Mouse (Mus musculus): ENCODE data around the gene Hsf4. TPM values are rescaled to one million over a fixed set of nuclear protein-coding genes. Genes with fewer than 3 reads are reported as not detected.

The Hsf4 gene
- polyA plus RNA-seq, 1 experiment from 2014 or later, result 0.36 TPM

DNA sequence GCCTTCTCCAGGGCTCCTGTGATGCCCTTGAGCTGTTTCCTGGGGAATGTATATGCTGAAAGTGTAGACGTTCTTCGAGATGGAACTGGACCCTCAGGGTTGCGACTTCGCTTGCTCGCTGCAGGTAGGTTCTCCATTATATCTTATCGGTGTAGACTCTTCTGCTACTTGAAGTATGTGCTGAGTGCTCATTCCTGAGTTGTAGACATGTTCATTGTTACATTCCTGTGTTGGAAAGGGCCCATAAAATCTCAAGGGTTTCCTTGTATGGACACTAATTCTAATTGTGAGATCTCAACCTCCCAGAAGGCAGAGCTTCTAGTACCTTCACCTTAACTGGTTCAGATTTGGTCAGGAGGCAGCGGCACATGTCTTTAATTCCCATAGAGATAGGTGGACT is 28.6 kb upstream of the Hsf4 start:
- Histone ChIP-seq H3K9ac (no peak overlapping the region), H3K4me2 (replicated peaks) (no peak overlapping the region), H3K27ac (no peak overlapping the region), H3K27me3 (no peaks in the 10 kb centered on the region), H3K4me1 (no peaks in the 10 kb centered on the region), H3K4me3 (no peak overlapping the region), H3K9me3 (no peaks in the 10 kb centered on the region), H3K36me3 (peaks cover 44% of the 10 kb centered on the region)
- no peak for ATAC-seq (ENCODE audit: insufficient number of reproducible peaks, insufficient read depth, low FRiP score, low TSS enrichment)
- 94% methylated on average over 7 of the region's 7 CpGs for WGBS

DNA sequence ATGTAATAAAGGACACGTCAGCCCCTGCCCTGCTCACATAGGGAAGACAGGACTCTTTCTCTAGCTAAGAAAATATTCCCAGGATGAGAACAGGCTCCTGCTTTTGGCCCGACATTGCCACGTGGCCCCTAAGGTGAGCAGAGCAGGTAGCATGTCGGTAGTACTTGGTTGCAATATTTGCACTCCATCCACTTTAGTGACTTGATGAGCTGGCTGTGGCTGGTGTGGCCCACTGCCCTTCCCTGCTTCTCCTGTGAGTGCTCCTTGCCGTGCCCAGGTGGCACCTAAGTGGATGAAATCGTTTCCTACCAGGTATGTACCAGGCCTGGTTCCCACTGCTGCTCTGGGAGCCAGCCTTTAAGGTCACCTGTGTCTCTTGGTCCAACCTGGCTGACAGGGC is 17.6 kb upstream of the Hsf4 start:
- Histone ChIP-seq H3K4me1 (peaks cover 14% of the 10 kb centered on the region), H3K27me3 (peaks cover 14% of the 10 kb centered on the region; the same call in 1 of the 2 replicates), H3K9me3 (no peaks in the 10 kb centered on the region), H3K4me2 (replicated peaks) (no peak overlapping the region), H3K36me3 (peaks cover 46% of the 10 kb centered on the region), H3K9ac (no peak overlapping the region), H3K4me3 (no peak overlapping the region), H3K27ac (no peak overlapping the region)
- WGBS, result 89% methylated on average over 6 of the region's 6 CpGs
- ATAC-seq (ENCODE audit: insufficient number of reproducible peaks, insufficient read depth, low FRiP score, low TSS enrichment), result no peak

DNA sequence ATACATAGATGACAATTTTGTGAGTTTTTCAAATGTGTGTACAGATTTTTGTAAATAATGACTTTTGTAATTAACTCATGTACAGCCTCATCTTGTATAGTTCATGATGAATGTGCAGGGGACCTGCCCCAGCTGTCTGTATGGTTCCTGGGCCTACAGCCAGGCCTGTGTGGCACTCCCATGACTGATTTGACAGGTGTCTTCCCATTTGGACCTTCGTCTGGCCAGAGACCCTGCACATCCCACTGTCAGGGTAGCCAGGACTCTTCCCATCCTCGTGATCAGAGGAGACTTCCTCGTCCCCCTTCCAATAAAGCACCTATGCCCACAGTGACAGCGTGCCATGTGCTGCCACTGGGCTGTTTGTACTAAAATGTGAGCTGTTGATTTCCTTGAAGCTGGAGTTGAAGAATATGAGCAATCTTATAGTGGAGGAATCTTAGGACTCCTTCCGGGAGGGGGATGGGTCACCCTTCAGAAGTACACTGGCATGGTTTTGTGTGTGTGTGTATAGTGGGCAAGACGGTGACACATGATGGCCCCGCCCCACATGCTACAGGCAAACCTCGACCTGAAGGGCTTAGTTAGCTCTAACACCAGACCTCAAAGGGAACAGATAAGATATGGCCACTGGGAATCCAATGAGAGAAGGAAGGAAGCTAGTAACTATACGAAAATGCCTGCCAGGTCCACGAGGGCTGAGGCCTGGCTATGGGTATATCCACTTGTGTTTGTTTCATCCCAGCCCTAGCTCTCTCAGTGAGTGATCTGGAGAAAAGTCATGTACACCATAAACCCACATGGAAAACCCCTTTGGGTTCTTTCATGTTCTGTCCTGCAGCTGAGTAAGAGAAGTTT is 16.7 kb upstream of the Hsf4 start:
- no peak overlapping the region for H3K9ac ChIP-seq
- 86% methylated on average over 10 of the region's 10 CpGs for WGBS

DNA sequence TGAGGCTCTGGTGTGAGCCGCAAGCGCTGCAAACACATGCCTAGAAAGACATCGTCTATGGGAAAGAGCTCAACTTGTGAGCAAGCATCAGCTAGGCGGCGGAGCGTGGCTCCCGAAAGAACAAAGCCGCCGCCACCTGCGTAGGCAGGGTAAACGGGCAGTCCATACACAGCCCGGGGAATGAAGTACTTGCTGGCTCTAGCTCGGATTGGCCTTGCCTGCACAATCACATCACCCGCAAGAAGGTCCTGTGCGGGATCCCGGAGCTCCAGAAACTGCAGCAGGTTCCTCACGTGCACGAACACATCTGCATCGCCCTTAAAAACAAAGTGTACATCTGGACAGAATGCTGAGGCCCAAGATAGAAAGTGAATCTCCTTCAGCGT is 15.8 kb upstream of the Hsf4 start:
- Histone ChIP-seq H3K27me3 (peaks cover 31% of the 10 kb centered on the region), H3K27ac (no peak overlapping the region), H3K4me2 (replicated peaks) (peak overlapping the region; percentile 96), H3K9ac (peak overlapping the region; percentile 72; the same call in 1 of the 2 replicates), H3K36me3 (peaks cover 35% of the 10 kb centered on the region), H3K4me1 (peaks cover 16% of the 10 kb centered on the region), H3K4me3 (peak overlapping the region; percentile 66), H3K9me3 (no peaks in the 10 kb centered on the region)
- WGBS, result 42% methylated on average over 20 of the region's 20 CpGs
- no peak for ATAC-seq (ENCODE audit: insufficient number of reproducible peaks, insufficient read depth, low FRiP score, low TSS enrichment)

More for the DNA sequence above, 16.7 kb upstream of the Hsf4 start:
- Histone ChIP-seq H3K4me2 (replicated peaks) (no peak overlapping the region), H3K9me3 (no peaks in the 10 kb centered on the region), H3K4me1 (peaks cover 14% of the 10 kb centered on the region), H3K36me3 (peaks cover 43% of the 10 kb centered on the region), H3K27me3 (peaks cover 23% of the 10 kb centered on the region), H3K27ac (no peak overlapping the region), H3K4me3 (no peak overlapping the region)
- no peak for ATAC-seq (ENCODE audit: insufficient number of reproducible peaks, insufficient read depth, low FRiP score, low TSS enrichment)

DNA sequence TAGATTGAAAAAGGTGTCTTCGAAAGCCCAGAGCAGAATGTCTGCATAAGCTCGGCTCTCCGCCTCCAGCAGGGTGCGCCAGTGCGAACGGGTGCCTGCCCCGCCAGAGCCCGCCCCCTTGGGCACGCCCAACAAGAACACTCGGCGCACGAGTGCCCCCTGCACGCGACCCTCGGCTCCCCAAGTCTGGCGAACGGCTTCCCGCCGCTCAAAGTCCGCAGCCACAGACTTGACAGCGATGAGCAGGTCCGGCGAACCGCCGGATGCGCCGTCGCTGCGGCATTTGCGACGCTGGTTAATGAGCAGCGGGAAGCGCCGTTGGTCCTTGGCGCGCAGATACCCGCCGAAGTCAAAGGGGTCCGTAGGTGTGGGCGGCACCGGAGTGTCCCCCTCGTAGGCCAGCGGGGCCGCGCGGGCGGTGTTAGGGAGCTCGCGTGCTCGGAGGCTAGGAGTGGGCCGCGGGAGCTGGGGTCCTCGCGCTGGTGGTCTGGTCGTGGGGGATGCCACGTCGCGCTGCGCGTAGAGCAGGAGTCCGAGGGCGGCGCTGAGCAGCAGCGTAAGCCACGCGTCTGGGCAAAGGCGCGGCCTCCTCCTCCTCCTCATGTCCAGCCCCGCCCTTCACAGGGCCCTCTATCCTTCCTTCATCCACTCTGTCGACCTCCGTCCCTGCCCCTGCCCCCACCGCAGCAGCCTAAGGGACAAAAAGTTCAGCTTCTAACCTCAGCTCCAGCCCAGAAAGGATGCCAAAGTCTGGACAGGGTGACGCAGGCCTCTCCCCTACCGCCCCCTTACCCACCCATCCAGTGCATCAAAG is 15.2 kb upstream of the Hsf4 start:
- Histone ChIP-seq H3K4me3 (peak overlapping the region; percentile 66), H3K9me3 (no peaks in the 10 kb centered on the region), H3K27me3 (peaks cover 37% of the 10 kb centered on the region), H3K9ac (peak overlapping the region; percentile 72), H3K36me3 (peaks cover 29% of the 10 kb centered on the region), H3K4me2 (replicated peaks) (peak overlapping the region; percentile 96), H3K27ac (peak overlapping the region; percentile 73; the same call in 1 of the 2 replicates), H3K4me1 (peaks cover 21% of the 10 kb centered on the region)
- ATAC-seq (ENCODE audit: insufficient number of reproducible peaks, insufficient read depth, low FRiP score, low TSS enrichment), result peak; percentile 85
- WGBS, result 1% methylated on average over 72 of the region's 74 CpGs

DNA sequence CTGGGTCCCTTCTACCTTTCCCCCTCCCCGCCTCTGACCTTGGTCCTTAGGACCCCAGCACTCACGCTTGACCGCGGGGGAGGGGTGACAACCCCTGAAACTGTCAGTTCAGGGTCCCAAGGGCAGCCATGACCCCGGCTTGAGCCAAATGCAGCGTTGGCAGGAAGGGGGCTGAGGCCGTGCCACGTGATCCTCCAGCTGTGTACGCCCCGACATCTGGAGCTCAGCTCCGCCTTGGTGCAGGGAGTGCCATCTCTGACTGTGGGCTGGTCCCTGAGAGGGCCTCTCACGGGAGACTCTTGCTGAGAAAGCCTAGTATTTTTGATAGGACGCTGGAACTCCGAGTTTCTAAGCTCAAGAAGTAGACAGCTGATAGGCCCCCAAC is 14.6 kb upstream of the Hsf4 start, which contains the start of gene B3gnt9:
TSS of gene B3gnt9 (minus strand) at position 188 of the 385 bp plus-strand sequence.
- Histone ChIP-seq H3K9me3 (no peaks in the 10 kb centered on the region), H3K4me3 (peak within 1 kb of the TSS; percentile 66), H3K9ac (peak within 1 kb of the TSS; percentile 72), H3K36me3 (peaks cover 23% of the 10 kb centered on the region), H3K4me2 (replicated peaks) (peak within 1 kb of the TSS; percentile 96), H3K27ac (peak within 1 kb of the TSS; percentile 73; the same call in 1 of the 2 replicates), H3K27me3 (peaks cover 43% of the 10 kb centered on the region), H3K4me1 (peaks cover 27% of the 10 kb centered on the region)
- WGBS, result 1% methylated on average over 14 of the region's 14 CpGs
- peak; percentile 49; the same call in 1 of the 2 replicates for ATAC-seq (ENCODE audit: insufficient number of reproducible peaks, insufficient read depth, low FRiP score, low TSS enrichment)

DNA sequence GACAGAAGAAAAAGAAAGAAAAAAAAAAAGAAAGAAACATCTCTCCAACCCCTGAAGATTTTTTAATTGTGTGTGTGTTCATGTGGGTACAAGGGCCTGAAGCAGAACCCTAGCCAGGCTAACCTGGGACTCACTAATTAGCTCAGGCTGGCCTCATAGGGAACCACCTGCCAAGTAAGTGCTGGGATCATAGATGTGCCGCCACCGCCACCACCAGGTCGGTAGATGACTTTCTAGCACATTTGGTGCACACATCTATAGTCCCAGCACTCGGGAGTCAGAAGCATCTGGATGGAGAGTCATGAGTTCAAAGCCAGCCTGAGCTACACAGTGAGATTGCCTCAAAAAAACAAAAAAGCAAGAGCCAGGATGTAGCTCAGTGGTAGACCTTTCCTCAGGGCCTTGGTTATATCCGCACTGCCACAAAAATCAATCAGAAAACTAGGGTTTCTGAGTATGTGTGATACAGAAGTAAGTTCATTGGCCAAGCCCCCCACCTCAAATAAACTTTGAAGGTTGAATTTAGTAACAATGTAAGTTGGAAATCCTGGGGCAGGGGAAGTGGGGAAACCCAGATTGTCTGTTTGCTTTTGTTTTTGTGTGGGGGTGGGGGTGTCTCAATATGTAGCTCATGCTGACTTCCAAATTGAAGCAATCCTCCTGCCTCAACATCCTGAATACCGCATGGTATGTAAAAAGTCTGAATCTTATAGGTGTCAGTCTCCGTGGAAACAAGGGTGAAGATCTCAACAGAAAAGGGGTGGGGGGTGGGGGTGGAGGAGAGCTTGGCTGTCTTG is 12.1 kb upstream of the Hsf4 start:
- Histone ChIP-seq H3K27ac (no peak overlapping the region), H3K4me1 (peaks cover 27% of the 10 kb centered on the region), H3K4me2 (replicated peaks) (no peak overlapping the region), H3K9me3 (no peaks in the 10 kb centered on the region), H3K36me3 (no peaks in the 10 kb centered on the region), H3K9ac (no peak overlapping the region), H3K4me3 (no peak overlapping the region), H3K27me3 (peaks cover 65% of the 10 kb centered on the region)
- 69% methylated on average over 7 of the region's 7 CpGs for WGBS
- no peak for ATAC-seq (ENCODE audit: insufficient number of reproducible peaks, insufficient read depth, low FRiP score, low TSS enrichment)

DNA sequence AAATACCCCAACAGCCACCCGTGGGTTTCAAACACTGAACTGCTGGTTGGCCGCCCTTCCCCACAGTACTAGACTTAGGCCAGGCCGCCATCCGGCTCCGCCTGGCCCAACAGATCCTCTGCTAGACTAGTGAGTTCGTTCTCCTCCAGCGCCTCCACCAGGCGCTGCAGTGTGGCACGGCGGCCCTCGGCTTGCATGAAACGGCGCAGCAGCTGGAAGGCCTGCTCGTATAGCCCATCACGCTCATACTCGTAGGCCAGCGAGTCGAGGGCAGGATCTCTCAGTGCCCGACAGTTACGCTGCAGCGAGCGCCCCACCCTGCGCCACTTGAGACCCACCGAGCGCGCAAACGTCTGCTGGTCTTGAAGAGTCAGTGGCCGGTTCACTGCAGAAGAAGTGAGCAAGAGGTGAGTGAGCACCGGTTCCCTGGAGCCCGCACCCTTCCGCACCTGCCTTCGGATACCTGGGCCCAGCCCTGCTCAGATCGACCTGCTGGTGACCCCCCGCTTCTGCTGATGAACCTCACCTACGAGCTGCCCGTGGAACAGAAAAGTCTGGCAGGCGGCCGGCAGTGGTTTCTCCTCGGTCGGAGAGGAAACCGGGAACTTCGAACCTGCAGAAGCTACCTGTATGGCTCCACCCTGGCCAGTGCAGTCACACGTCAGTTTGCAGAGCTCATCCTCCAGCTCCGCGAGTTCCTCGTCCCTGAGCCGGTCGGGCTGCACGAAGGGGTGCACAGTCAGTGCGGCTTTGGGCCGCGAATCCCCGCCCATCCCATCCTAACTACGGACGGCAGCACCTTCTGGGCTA is 10.5 kb upstream of the Hsf4 start:
- Histone ChIP-seq H3K4me2 (replicated peaks) (peak overlapping the region; percentile 69), H3K36me3 (no peaks in the 10 kb centered on the region), H3K9me3 (no peaks in the 10 kb centered on the region), H3K27ac (no peak overlapping the region), H3K4me3 (peak overlapping the region; percentile 34), H3K27me3 (peaks cover 81% of the 10 kb centered on the region), H3K9ac (peak overlapping the region; percentile 42; the same call in 1 of the 2 replicates), H3K4me1 (peaks cover 26% of the 10 kb centered on the region)
- 3% methylated on average over 55 of the region's 55 CpGs for WGBS
- peak; percentile 29 for ATAC-seq (ENCODE audit: insufficient number of reproducible peaks, insufficient read depth, low FRiP score, low TSS enrichment)

DNA sequence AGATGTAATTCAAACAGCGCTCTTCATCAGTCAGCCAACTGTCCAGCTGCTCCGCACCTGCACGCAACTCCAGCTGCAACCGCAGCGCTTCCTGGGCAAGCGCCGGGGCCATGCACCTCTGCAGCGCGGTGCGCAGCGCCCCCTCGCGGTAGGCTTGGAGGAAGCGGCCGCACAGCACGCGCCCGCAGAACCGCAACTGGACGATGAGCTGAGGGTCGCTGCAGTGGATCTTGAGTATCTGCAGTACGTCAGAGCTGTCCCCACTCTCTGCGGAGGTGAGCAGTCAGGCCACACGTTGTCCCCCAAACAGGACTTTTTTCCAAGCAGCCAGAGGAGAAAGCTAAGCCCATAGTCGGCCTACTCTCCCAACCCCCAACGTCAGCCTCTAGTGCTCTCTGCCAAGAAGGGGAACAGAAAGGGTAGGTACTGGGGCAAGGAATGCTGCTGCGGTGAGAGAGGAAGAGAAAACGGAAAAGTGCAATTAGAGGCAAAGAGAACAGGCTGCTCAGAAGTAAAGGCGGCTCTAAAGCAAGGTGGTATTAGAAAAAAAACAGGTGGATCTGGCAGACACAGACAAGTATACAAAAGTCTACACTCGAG is 9.8 kb upstream of the Hsf4 start:
- Histone ChIP-seq H3K9me3 (no peaks in the 10 kb centered on the region), H3K4me2 (replicated peaks) (peak overlapping the region; percentile 69), H3K36me3 (no peaks in the 10 kb centered on the region), H3K4me1 (peaks cover 24% of the 10 kb centered on the region), H3K27ac (no peak overlapping the region), H3K9ac (peak overlapping the region; percentile 42; the same call in 1 of the 2 replicates), H3K27me3 (peaks cover 87% of the 10 kb centered on the region), H3K4me3 (peak overlapping the region; percentile 34)
- WGBS, result 4% methylated on average over 30 of the region's 30 CpGs
- ATAC-seq (ENCODE audit: insufficient number of reproducible peaks, insufficient read depth, low FRiP score, low TSS enrichment), result peak; percentile 22

DNA sequence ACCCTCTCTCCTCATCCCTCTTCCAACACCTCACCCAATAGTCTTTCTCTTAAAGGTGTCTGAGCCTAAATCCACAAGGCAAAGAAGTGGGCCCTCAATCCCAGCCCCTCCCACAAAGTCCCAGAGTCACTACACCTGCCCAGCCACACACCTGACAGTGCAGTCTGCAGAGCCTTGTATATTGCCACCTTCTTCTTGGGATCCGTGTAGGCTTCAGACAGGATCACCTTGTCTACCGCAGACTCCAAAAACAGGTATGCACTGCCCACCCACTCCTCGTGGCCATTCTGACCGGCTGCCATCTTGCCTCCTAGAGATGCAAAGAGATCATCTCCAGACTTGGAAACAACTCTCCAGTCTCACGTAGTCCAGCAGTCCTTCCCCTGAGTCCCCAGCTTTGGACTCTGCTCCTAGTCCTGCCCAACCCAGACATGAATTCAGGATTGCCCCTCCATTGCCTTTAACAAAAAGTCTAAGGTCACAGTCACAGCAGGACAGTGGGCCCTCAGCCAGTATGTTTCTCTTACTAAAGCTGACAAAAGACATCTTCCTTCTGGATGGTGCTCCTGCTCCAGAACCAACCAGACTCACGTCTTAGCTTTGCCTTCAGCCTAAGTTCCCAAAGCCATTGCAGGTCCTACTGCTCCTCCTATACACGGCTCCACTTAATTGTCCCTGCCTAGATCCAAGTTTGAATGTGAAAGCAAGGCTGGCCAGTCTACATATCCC is 9.1 kb upstream of the Hsf4 start:
- no peak overlapping the region for H3K4me3 ChIP-seq
- no peak overlapping the region for H3K27ac ChIP-seq
- ATAC-seq (ENCODE audit: insufficient number of reproducible peaks, insufficient read depth, low FRiP score, low TSS enrichment), result no peak
- no peaks in the 10 kb centered on the region for H3K36me3 ChIP-seq
- no peak overlapping the region for H3K4me2 ChIP-seq (replicated peaks)
- no peaks in the 10 kb centered on the region for H3K9me3 ChIP-seq
- 68% methylated on average over 7 of the region's 7 CpGs for WGBS
- peaks cover 20% of the 10 kb centered on the region for H3K4me1 ChIP-seq
- no peak overlapping the region for H3K9ac ChIP-seq
- H3K27me3 ChIP-seq, result peaks cover 94% of the 10 kb centered on the region
